Mouse (Mus musculus) neural tube, embryonic 15.5 days (tissue): ENCODE results near the gene Marco. TPM values are rescaled to one million over a fixed set of nuclear protein-coding genes. Genes with fewer than 3 reads are reported as not detected.

ENCODE experiments used
- ATAC-seq: fragments of 200-750 bp; cut with Nextera tagmentation; 2 replicates; pipeline ENCODE4 v1.8.0; 2017; ENCODE audit warnings: mild to moderate bottlenecking, moderate TSS enrichment, moderate library complexity; ENCODE audit not compliant: low FRiP score
- H3K27ac ChIP-seq: fragments of 300-500 bp; sonication (generic); replicated peaks from 2 replicates; pipeline ENCODE4 v1.5.1; 2015; ENCODE audit warnings: mild to moderate bottlenecking, inconsistent platforms
- H3K27me3 ChIP-seq: fragments of 300-500 bp; sonication (generic); replicated peaks from 2 replicates; pipeline ENCODE4 v1.6.1; 2015; ENCODE audit warnings: inconsistent platforms
- H3K36me3 ChIP-seq: fragments of 300-500 bp; sonication (generic); 2 replicates; pipeline ENCODE4 v1.6.1; 2015; ENCODE audit warnings: inconsistent platforms
- H3K4me1 ChIP-seq: fragments of 300-500 bp; sonication (generic); 2 replicates; pipeline ENCODE4 v1.6.1; 2015; ENCODE audit warnings: inconsistent platforms
- H3K4me2 ChIP-seq: fragments of 300-500 bp; sonication (generic); 2 replicates; pipeline ENCODE4 v1.6.1; 2015; ENCODE audit warnings: inconsistent platforms, mild to moderate bottlenecking, moderate library complexity
- H3K4me3 ChIP-seq: fragments of 300-500 bp; sonication (generic); replicated peaks from 2 replicates; pipeline ENCODE4 v1.5.1; 2015; ENCODE audit warnings: mild to moderate bottlenecking, inconsistent platforms
- H3K9ac ChIP-seq: fragments of 300-500 bp; sonication (generic); replicated peaks from 2 replicates; pipeline ENCODE4 v1.6.1; 2015; ENCODE audit warnings: mild to moderate bottlenecking, inconsistent platforms
- H3K9me3 ChIP-seq: fragments of 300-500 bp; sonication (generic); replicated peaks from 2 replicates; pipeline ENCODE4 v1.6.1; 2016; ENCODE audit warnings: inconsistent platforms
- WGBS: fragments of 180-500 bp; shearing (Covaris S2); methylation state at CpG from one replicate; pipeline ENCODE4 v1.1.7; 2015; ENCODE audit warnings: mixed read lengths; 5-methylcytosine and 5-hydroxymethylcytosine counted together
- polyA plus RNA-seq: library from polyadenylated mRNA; unstranded; fragments of >200 nt; fragmentation: Nextera tagmentation; extraction: Ambion mirVana; gene quantifications from 2 replicates; pipeline ENCODE4 v1.2.1, GENCODE M21; 2015

The Marco gene
- polyA plus RNA-seq, 1 experiment from 2014 or later, result not detected

- no peaks in the 10 kb centered on the region for H3K4me1 ChIP-seq
- no peak overlapping the region for H3K4me3 ChIP-seq
- H3K4me2 ChIP-seq, result no peak overlapping the region
- no peak overlapping the region for H3K9ac ChIP-seq
- H3K27ac ChIP-seq, result no peak overlapping the region
- no peaks in the 10 kb centered on the region for H3K36me3 ChIP-seq
- WGBS, result 86% methylated on average over 5 of the region's 5 CpGs
- H3K27me3 ChIP-seq, result no peaks in the 10 kb centered on the region
- no peak for ATAC-seq
- no peaks in the 10 kb centered on the region for H3K9me3 ChIP-seq
Observed at GRCm38 (mm10) chr1:120435591-120435990, 69.2 kb downstream of the Marco start.

DNA sequence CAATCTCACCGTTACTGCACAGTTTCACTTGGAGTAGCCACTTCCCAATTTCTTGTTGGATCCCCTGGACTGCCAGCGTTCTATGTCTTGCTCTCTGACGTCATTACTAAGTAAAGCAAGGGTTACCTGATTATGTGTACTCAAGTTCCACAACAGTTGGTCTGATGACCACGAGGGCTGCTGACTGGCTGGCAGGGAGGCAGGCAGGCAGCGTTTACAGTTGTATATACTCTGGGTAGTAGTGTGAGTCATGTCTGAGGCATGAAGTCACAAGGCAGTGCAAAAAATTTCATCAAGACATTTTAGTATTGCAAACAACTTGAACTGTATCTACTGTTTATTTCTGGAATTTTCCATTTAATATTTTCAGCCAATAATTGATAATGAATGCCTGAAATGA, 74.7 kb downstream of the Marco start:
- H3K27me3 ChIP-seq, result no peaks in the 10 kb centered on the region
- ATAC-seq, result no peak
- no peak overlapping the region for H3K4me3 ChIP-seq
- no peak overlapping the region for H3K4me2 ChIP-seq
- no peak overlapping the region for H3K9ac ChIP-seq
- no peaks in the 10 kb centered on the region for H3K4me1 ChIP-seq
- WGBS, result 88% methylated on average over 5 of the region's 5 CpGs
- no peaks in the 10 kb centered on the region for H3K9me3 ChIP-seq
- no peaks in the 10 kb centered on the region for H3K36me3 ChIP-seq
- H3K27ac ChIP-seq, result no peak overlapping the region

DNA sequence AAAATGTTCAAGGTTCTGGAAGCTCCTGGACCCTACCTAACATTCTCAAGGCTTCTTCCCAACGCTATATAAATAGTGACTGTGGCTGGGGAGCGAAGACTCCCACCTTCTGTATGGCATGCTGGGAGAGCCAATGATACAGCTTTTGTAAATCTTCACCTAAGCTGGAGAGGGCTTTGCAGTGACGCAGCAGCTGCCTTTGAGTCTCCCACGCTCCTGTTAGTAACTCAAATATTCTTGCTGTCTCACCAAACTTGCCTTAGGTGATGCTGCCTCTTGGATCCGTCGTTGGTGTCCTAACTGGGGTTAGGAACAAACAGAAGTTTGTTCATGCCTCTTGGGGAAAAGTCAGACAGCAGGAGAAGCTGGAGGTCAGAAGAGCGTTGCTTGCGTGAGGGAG, 79.2 kb downstream of the Marco start:
- WGBS, result 78% methylated on average over 8 of the region's 8 CpGs
- no peak for ATAC-seq

More for the DNA sequence above, 79.2 kb downstream of the Marco start:
- H3K9me3 ChIP-seq, result no peaks in the 10 kb centered on the region
- H3K4me2 ChIP-seq, result no peak overlapping the region
- H3K9ac ChIP-seq, result no peak overlapping the region
- no peak overlapping the region for H3K27ac ChIP-seq
- H3K4me3 ChIP-seq, result no peak overlapping the region
- H3K4me1 ChIP-seq, result no peaks in the 10 kb centered on the region
- H3K36me3 ChIP-seq, result no peaks in the 10 kb centered on the region
- H3K27me3 ChIP-seq, result no peaks in the 10 kb centered on the region

Other genes with a start within 250 kb of the Marco start
- gene Steap3, start 232.3 kb downstream of the Marco start, polyA plus RNA-seq, result 3.9 and 5.4 TPM in 2 replicates
- 1.4 and 3.2 TPM in 2 replicates for gene C1ql2, start 164.4 kb downstream of the Marco start, polyA plus RNA-seq
- gene En1, start 97.4 kb upstream of the Marco start, polyA plus RNA-seq, result 1.0 and 1.2 TPM in 2 replicates